Mouse (Mus musculus) stomach, postnatal 0 days (tissue): Measurements from ENCODE around the gene Lor. TPM values are rescaled to one million over a fixed set of nuclear protein-coding genes. Genes with fewer than 3 reads are reported as not detected.

Experiments
- ATAC-seq: fragments of 200-750 bp; cut with Nextera tagmentation; 2 replicates; pipeline ENCODE4 v1.8.0; 2017; ENCODE audit not compliant: low FRiP score, low TSS enrichment
- DNase-seq: peaks from one replicate; pipeline ENCODE4 v3.0.0-alpha.2; 2016; ENCODE audit warnings: low spot score
- H3K27ac ChIP-seq: fragments of 300-500 bp; sonication (generic); replicated peaks from 2 replicates; pipeline ENCODE4 v1.5.1; 2014; ENCODE audit warnings: mild to moderate bottlenecking, control low read depth
- H3K27me3 ChIP-seq: fragments of 300-500 bp; sonication (generic); 2 replicates; pipeline ENCODE4 v1.6.1; 2014; ENCODE audit warnings: low read length; ENCODE audit not compliant: control insufficient read depth, insufficient read depth
- H3K36me3 ChIP-seq: fragments of 300-500 bp; sonication (generic); 2 replicates; pipeline ENCODE4 v1.6.1; 2014; ENCODE audit warnings: low read length, mixed read lengths; ENCODE audit not compliant: control insufficient read depth, insufficient read depth
- H3K4me1 ChIP-seq: fragments of 300-500 bp; sonication (generic); replicated peaks from 2 replicates; pipeline ENCODE4 v1.6.1; 2014; ENCODE audit warnings: antibody characterized with exemption; ENCODE audit not compliant: control insufficient read depth, insufficient read depth
- H3K4me2 ChIP-seq: fragments of 300-500 bp; sonication (generic); replicated peaks from 2 replicates; pipeline ENCODE4 v1.6.1; 2014; ENCODE audit warnings: low read depth, mild to moderate bottlenecking, control low read depth, moderate library complexity
- H3K4me3 ChIP-seq: fragments of 300-500 bp; sonication (generic); 2 replicates; pipeline ENCODE4 v1.5.1; 2014; ENCODE audit warnings: low read depth, low read length, control low read depth
- H3K9ac ChIP-seq: fragments of 300-500 bp; sonication (generic); 2 replicates; pipeline ENCODE4 v1.6.1; 2014; ENCODE audit warnings: mild to moderate bottlenecking, low read length, control low read depth, mixed read lengths
- H3K9me3 ChIP-seq: fragments of 300-500 bp; sonication (generic); 2 replicates; pipeline ENCODE4 v1.6.1; 2016; ENCODE audit warnings: low read length; ENCODE audit not compliant: control insufficient read depth
- CTCF ChIP-seq: IDR thresholded peaks from 2 replicates; pipeline ENCODE4 v1.5.1; 2016; ENCODE audit warnings: antibody characterized with exemption, low read depth, mild to moderate bottlenecking, moderate library complexity
- EP300 ChIP-seq: optimal IDR thresholded peaks from 2 replicates; pipeline ENCODE3; 2016; ENCODE audit warnings: antibody characterized with exemption
- WGBS: fragments of 180-500 bp; shearing (Covaris S2); extraction: QIAGEN DNeasy Blood & Tissue Kit; methylation state at CpG from one replicate; pipeline ENCODE4 v1.1.7; 2014; 5-methylcytosine and 5-hydroxymethylcytosine counted together
- polyA plus RNA-seq: library from polyadenylated mRNA; unstranded; fragments of >200 nt; fragmentation: Nextera tagmentation; extraction: Ambion mirVana; gene quantifications from 2 replicates; pipeline ENCODE4 v1.2.1, GENCODE M21; 2015

The Lor gene
- polyA plus RNA-seq, 1 experiment from 2014 or later: 1,111 TPM

DNA sequence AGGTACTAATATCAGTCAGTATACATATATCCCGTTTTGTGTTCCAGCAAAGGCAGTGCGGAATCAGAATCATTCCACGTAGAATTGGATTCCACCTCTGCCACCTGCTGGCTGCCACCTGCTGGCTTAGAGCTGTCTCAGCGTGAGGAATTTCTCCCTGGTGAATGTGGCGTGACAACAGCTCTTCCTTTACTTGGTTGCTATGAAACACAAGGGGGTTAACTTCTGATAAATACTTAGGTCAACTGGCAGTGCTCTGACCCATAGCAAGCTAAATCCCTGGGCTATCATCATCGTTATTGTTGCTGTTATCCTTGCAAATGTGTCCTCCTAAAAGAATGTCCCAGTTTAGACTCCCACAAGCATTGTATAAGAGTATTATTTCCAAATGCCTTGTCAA lies 23.6 kb upstream of the Lor start:
- Histone ChIP-seq H3K4me3 (no peak overlapping the region), H3K27me3 (no peaks in the 10 kb centered on the region), H3K27ac (no peak overlapping the region), H3K4me1 (no peaks in the 10 kb centered on the region), H3K4me2 (no peak overlapping the region), H3K9ac (no peak overlapping the region), H3K9me3 (no peaks in the 10 kb centered on the region), H3K36me3 (no peaks in the 10 kb centered on the region)
- whole genome bisulfite sequencing: 4% methylated on average over 6 of the region's 6 CpGs
- ATAC-seq (no peak), DNase-seq (peak; percentile 39)
- TF ChIP-seq EP300 (no peak), CTCF (peak; percentile 79)

- peak; percentile 54 for DNase-seq
- peak overlapping the region; percentile 71 for H3K4me3 ChIP-seq
- 0 out of 2 replicates have a peak overlapping the region, but pooled peaks have one; percentile 61 for H3K27ac ChIP-seq
- 1% methylated on average over 56 of the region's 76 CpGs for WGBS
- H3K27me3 ChIP-seq: no peaks in the 10 kb centered on the region
- no peak for TF ChIP-seq EP300
- TF ChIP-seq CTCF: no peak
- H3K36me3 ChIP-seq: no peaks in the 10 kb centered on the region
- H3K4me1 ChIP-seq: no peaks in the 10 kb centered on the region; the same call in 1 of the 2 replicates
- peak overlapping the region; percentile 61 for H3K9ac ChIP-seq
- ATAC-seq: peak; percentile 49
- H3K9me3 ChIP-seq: no peaks in the 10 kb centered on the region
- H3K4me2 ChIP-seq: peak overlapping the region; percentile 99
Measured at GRCm38 (mm10) chr3:92081285-92081931, 1.5 kb downstream of the Lor start.

DNA sequence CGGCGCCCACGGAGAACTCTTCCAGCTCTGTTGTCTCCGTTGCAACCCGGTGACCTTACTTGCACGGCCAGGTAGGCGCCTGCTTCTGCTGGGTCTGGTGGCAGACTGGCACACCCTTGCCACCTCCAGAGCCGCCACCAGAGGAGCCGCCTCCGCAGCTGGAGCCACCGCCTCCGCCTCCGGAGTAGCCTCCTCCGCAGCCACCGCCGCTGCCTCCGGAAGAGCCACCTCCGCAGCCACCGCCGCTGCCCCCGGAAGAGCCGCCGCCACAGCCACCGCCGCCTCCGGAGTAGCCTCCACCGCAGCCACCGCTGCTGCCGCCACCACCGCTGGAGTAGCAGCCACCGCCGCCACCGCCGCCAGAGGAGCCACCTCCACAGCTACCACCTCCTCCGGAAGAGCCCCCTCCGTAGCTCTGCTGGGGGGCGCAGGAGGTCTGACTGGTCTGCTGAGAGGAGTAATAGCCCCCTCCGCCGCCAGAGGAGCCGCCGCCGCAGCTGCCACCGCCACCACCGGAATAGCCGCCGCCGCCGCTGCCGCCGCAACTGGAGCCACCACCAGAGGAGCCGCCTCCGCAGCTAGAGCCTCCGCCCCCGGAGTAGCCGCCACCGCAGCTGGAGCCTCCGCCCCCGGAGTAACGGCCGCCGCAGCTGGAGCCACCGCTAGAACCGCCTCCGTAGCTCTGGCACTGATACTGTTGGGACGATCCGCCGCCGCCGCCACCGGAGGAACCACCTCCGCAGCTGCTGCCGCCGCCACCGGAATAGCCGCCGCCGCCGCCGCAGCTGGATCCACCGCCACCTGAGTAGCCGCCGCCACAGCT lies 2.3 kb downstream of the Lor start:
- H3K36me3 ChIP-seq: no peaks in the 10 kb centered on the region
- H3K9me3 ChIP-seq: no peaks in the 10 kb centered on the region
- peak overlapping the region; percentile 61 for H3K9ac ChIP-seq
- peak overlapping the region; percentile 99 for H3K4me2 ChIP-seq
- peak overlapping the region; percentile 61; the same call in 1 of the 2 replicates for H3K27ac ChIP-seq
- under 1% methylated on average over 60 of the region's 82 CpGs for WGBS
- TF ChIP-seq CTCF (peak; percentile 11), EP300 (no peak)
- H3K4me1 ChIP-seq: no peaks in the 10 kb centered on the region; the same call in 1 of the 2 replicates
- ATAC-seq: peak; percentile 79
- peak overlapping the region; percentile 71 for H3K4me3 ChIP-seq
- H3K27me3 ChIP-seq: no peaks in the 10 kb centered on the region
- DNase-seq: peak; percentile 80

DNA sequence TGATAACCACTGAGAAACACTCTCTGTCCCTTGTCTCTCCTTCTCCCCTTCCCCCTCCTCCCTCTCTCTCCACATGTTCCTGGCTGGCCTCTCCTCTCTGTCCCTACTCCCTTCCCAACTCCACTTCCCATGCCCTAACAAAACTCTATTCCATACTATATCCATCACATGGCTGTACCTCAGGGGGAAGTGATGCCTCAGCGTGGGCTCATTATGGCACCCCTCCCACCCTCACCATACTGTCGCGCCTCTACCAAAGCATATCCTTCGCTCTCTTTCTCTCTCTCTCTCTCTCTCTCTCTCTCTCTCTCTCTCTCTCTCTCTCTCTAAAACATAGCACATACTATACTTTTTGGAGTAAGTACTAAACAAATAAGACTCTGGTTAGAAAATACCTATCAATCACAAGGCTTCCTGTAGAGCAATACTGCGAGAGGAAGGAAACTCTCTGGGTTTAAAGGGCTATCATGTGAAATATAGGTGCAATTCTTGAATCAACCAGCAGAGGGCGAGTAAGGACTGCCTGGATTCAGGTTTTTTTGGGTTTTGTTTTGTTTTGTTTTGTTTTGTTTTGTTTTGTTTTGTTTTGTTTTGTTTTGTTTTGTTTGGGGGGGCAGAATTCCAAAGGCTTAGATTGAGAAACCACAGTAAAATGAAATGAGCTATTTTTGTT lies 32.4 kb downstream of the Lor start:
- H3K9me3 ChIP-seq: no peaks in the 10 kb centered on the region
- no peak overlapping the region for H3K9ac ChIP-seq
- H3K27ac ChIP-seq: no peak overlapping the region
- WGBS: 47% methylated on average over 6 of the region's 6 CpGs
- H3K4me3 ChIP-seq: no peak overlapping the region
- H3K4me1 ChIP-seq: no peaks in the 10 kb centered on the region
- H3K36me3 ChIP-seq: no peaks in the 10 kb centered on the region
- no peaks in the 10 kb centered on the region for H3K27me3 ChIP-seq
- no peak for DNase-seq
- ATAC-seq: no peak
- H3K4me2 ChIP-seq: no peak overlapping the region
- TF ChIP-seq EP300 (no peak), CTCF (peak; percentile 82)

GRCm38 (mm10) chr3:92033892-92034291 lies 49.0 kb downstream of the Lor start:
- no peaks in the 10 kb centered on the region for H3K4me1 ChIP-seq
- H3K9ac ChIP-seq: no peak overlapping the region
- H3K9me3 ChIP-seq: no peaks in the 10 kb centered on the region
- TF ChIP-seq CTCF: no peak
- no peak for TF ChIP-seq EP300
- no peak overlapping the region for H3K4me3 ChIP-seq
- H3K27ac ChIP-seq: peak overlapping the region; percentile 69
- no peaks in the 10 kb centered on the region for H3K36me3 ChIP-seq
- no peak for DNase-seq
- 16% methylated on average over 1 of the region's 1 CpGs for WGBS
- H3K4me2 ChIP-seq: no peak overlapping the region
- H3K27me3 ChIP-seq: no peaks in the 10 kb centered on the region
- ATAC-seq: peak; percentile 56; the same call in 1 of the 2 replicates
